Mouse (Mus musculus): ENCODE measurements around the gene Lrrc4c.

- TF ChIP-seq CTCF (IDR thresholded peaks at IDR 0.05; ENCODE audit: borderline replicate concordance, extremely low read depth, insufficient read depth, insufficient read length) (no peak), POLR2A (IDR thresholded peaks at IDR 0.05; ENCODE audit: borderline replicate concordance, extremely low read depth, insufficient read depth, insufficient read length, poor library complexity, severe bottlenecking) (no peak)
These were observed 631.6 kb downstream of the Lrrc4c start for GRCm38 (mm10) chr2:96949531-96949930.
